Mouse (Mus musculus): ENCODE data around the gene Spag7.

Gene Spag7

GRCm38 (mm10) chr11:70639976-70640375, 29.2 kb downstream of the Spag7 start:
- no peak for DNase-seq

- no peak for DNase-seq
Observed at GRCm38 (mm10) chr11:70638714-70639278, 30.4 kb downstream of the Spag7 start, which contains the start of gene Gp1ba. Gene Gp1ba (plus strand): TSS chr11:70639122.

GRCm38 (mm10) chr11:70638293-70638692, 30.9 kb downstream of the Spag7 start:
- no peak for DNase-seq

GRCm38 (mm10) chr11:70637764-70638163, 31.5 kb downstream of the Spag7 start:
- DNase-seq, result no peak

- DNase-seq, result no peak
Observed at GRCm38 (mm10) chr11:70635601-70636000, 33.6 kb downstream of the Spag7 start.

- DNase-seq, result no peak
Observed at GRCm38 (mm10) chr11:70630129-70630528, 39.1 kb downstream of the Spag7 start.

GRCm38 (mm10) chr11:70629557-70629956, 39.7 kb downstream of the Spag7 start:
- no peak for DNase-seq

GRCm38 (mm10) chr11:70628431-70628830, 40.8 kb downstream of the Spag7 start:
- no peak for DNase-seq

GRCm38 (mm10) chr11:70626877-70627276, 42.3 kb downstream of the Spag7 start:
- no peak for DNase-seq

GRCm38 (mm10) chr11:70625473-70625872, 43.7 kb downstream of the Spag7 start:
- DNase-seq, result peak; percentile 75 to 82

- no peak for DNase-seq
Observed at GRCm38 (mm10) chr11:70623053-70623742, 46.0 kb downstream of the Spag7 start.

GRCm38 (mm10) chr11:70621972-70622814, 47.0 kb downstream of the Spag7 start:
- peak in 1 of 2 experiments; percentile 42 for DNase-seq

- no peak for DNase-seq
Observed at GRCm38 (mm10) chr11:70619101-70619500, 50.1 kb downstream of the Spag7 start, which contains the start of gene Chrne. Gene Chrne (minus strand): TSS chr11:70619216.

GRCm38 (mm10) chr11:70615516-70616093, 53.6 kb downstream of the Spag7 start, which contains the start of gene 4930544D05Rik:
Gene 4930544D05Rik (plus strand): TSS chr11:70615848.
- peak; percentile 52 to 54 for DNase-seq

- DNase-seq, result peak; percentile 45 to 52
Observed at GRCm38 (mm10) chr11:70615074-70615473, 54.1 kb downstream of the Spag7 start.
